Mouse (Mus musculus) pancreas, adult 10 weeks (tissue): Measurements from ENCODE around the gene Cox7a1. TPM values are rescaled to one million over a fixed set of nuclear protein-coding genes. Genes with fewer than 3 reads are reported as not detected.

Experiments
- polyA plus RNA-seq: library from polyadenylated mRNA; stranded (reverse); fragments of 350-450 nt; fragmentation: Illumina TruSeq; extraction: RNeasy Lipid Tissue Mini Kit (QIAGEN cat#74804); gene quantifications from one replicate; pipeline ENCODE4 v1.2.3, GENCODE M21; 2015; ENCODE audit warnings: low read depth, low replicate concordance; ENCODE audit not compliant: insufficient read depth

The Cox7a1 gene
- polyA plus RNA-seq: 5.2 TPM

DNA sequence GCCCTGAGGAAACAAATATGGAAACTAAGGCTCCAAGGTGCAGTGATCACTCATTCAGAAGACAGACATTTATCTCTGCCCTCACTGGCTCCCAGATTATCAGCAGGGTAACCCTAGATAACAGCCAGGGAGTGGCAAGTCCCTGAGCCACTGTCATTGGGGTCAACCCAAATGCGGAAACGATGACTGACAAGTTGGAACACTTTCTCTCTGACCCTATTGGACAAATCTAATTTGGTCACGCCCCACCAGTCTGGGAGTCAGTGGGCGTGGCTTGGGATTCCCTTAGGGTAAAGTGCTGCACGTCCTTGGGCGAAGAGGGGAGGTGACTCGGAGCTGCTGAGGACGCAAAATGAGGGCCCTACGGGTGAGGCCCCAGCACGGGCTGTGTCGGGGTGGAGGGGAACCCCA lies at the start of gene Cox7a1:
Cox7a1 (plus strand) TSS at position 266 of the 411 bp plus-strand sequence.

DNA sequence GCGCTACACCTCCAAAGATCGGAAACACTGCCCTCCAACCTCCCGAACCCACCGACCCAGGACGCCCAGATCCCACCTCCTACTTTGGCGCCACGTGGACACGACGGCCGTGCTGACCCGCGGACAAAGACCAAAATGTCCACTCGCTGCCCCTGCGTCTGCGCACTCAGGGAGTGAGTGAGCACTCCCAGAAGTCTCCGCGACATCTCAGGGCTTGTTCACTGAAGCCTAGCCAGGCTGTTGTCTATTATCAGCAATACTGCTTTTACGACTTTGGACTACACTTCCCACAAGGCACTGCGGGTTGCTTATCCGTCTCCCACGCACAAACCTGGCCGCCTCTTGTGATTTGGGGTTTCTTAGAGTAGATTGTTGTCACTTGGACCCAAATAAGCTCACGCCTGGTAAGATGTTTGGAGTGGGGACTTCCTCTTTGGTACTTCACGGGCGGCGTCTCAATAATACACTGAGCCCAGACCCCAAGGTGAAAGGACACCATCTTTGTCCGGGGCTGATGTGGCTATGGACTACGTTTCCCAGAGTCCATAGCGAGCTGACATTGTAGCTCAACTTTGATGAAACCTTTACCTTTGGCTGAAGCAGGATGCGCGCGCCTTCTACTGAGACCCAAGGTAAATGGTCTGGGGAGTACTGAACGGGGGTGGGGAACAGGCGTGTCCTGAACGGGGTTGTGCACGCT lies 14.2 kb upstream of the Cox7a1 start, which contains the start of gene Zfp146:
Zfp146 (minus strand) TSS at position 168 of the 700 bp plus-strand sequence.

DNA sequence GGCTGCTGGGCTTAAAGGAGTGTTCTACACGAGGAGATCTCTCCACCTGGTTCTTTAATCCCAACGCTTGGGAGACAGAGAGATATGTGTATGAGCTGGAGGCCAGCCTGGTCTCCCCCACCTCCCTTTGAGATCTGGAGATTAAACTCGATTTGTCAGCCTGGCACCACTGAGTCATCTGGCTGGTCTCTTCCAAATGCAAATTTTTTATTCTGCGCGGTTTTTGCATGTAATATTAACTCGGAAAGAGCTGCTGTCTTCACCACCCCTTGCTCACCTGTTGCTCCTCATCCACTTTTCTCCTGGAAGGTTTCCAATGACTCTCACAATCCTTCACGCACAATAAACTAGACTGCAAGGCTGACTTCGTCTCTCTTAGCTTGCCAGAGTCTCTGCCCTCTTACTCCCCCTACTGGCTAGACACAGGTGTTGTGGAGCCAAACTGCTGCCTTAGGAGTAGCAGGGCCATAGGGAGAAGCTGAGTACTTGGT lies 14.6 kb downstream of the Cox7a1 start, which contains the start of gene Capns1:
Capns1 (minus strand) TSS at position 331 of the 491 bp plus-strand sequence.

DNA sequence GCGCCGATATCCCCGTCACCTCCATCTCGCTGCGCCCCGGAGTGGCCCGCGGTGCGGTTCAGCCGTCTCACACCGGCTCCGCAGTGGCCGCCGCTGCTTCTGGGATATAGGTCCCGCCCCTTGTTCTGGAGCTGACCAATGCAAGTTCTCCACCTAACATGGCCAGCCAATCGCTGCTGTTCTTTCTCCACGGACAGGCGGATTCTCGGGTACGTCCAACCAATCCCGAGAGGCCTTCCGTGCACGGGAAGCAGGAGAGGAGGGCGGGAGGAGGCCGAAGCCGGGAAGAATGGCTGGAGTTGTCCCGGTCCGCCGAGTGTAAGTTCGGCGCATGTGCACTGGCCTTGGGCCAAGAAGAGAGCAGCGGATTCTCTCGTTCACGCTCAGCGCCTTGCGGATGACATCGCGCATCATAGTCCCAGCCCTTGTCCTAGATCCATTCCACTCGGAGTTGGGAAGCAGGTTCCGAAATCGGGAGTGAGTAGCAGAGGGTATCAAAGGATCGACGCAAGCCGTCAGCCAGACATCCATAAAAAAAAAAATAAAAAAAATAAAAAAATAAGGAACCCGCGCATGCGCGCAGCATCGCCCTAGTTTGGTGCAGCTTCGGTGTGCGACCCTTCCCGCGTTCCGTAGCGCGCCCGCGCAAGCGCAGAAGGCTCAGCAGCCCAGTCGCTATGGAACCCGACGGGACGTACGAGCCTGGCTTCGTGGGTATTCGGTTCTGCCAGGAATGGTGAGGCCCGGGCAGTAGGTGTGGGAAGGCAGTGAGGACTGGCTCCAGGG lies 47.9 kb downstream of the Cox7a1 start, which contains the start of the genes Polr2i and Tbcb:
Polr2i (plus strand) TSS at position 280 of the 786 bp plus-strand sequence.
Tbcb (minus strand) TSS at position 604 of the 786 bp plus-strand sequence.

DNA sequence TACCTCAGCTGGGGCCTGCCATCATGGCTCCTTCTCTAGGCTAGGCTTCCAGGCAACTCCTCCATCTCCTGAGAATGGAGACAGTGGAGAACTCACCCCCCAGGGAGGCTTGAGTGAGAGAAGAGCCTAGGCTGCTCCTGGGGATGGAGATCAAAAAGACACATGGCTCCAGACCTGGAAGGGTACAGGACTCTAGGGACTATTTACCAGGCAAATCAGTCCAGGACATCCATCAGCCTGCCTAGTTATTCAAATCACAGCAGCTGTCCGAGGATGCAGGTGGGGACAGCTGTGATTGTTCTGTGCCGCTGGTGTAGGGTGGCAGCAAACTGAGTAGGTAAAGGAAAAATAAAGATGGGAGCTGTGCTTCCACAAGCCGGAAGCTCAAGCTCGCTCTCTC lies 51.7 kb downstream of the Cox7a1 start, which contains the start of gene Ovol3:
Ovol3 (minus strand) TSS at position 101 of the 400 bp plus-strand sequence.

Other genes starting within 250 kb of the Cox7a1 start
- 2.8 TPM for gene Zfp74, start 230.1 kb upstream of the Cox7a1 start, polyA plus RNA-seq
- 2.1 TPM for gene Zfp568, start 200.2 kb upstream of the Cox7a1 start, polyA plus RNA-seq
- gene Zfp14, start 132.8 kb upstream of the Cox7a1 start, polyA plus RNA-seq: 2.0 TPM
- gene Zfp82, start 111.2 kb upstream of the Cox7a1 start, polyA plus RNA-seq: 0.46 TPM
- gene Gm26920, start 93.7 kb upstream of the Cox7a1 start, polyA plus RNA-seq: not detected
- 1.6 TPM for gene Zfp566, start 93.6 kb upstream of the Cox7a1 start, polyA plus RNA-seq
- 13.3 TPM for gene Zfp260, start 89.4 kb upstream of the Cox7a1 start, polyA plus RNA-seq
- gene Zfp382, start 62.2 kb upstream of the Cox7a1 start, polyA plus RNA-seq: 0.52 TPM
- 8.6 TPM for gene Zfp146, start 14.4 kb upstream of the Cox7a1 start, polyA plus RNA-seq
- gene Capns1, start 14.7 kb downstream of the Cox7a1 start, polyA plus RNA-seq: 105 TPM
- 17.6 TPM for gene Polr2i, start 47.8 kb downstream of the Cox7a1 start, polyA plus RNA-seq
- 22.9 TPM for gene Tbcb, start 48.1 kb downstream of the Cox7a1 start, polyA plus RNA-seq
- not detected for gene Ovol3, start 51.6 kb downstream of the Cox7a1 start, polyA plus RNA-seq
- not detected for gene Thap8, start 96.0 kb downstream of the Cox7a1 start, polyA plus RNA-seq
- gene Wdr62, start 96.3 kb downstream of the Cox7a1 start, polyA plus RNA-seq: 1.3 TPM
- 6.7 TPM for gene Clip3, start 107.6 kb downstream of the Cox7a1 start, polyA plus RNA-seq
- 10.9 TPM for gene Alkbh6, start 124.6 kb downstream of the Cox7a1 start, polyA plus RNA-seq
- gene Syne4, start 130.7 kb downstream of the Cox7a1 start, polyA plus RNA-seq: 122 TPM
- not detected for gene E130208F15Rik, start 137.6 kb downstream of the Cox7a1 start, polyA plus RNA-seq
- 3.9 TPM for gene Sdhaf1, start 139.8 kb downstream of the Cox7a1 start, polyA plus RNA-seq
- 2.2 TPM for gene Lrfn3, start 178.6 kb downstream of the Cox7a1 start, polyA plus RNA-seq
- 19.8 TPM for gene Tyrobp, start 229.6 kb downstream of the Cox7a1 start, polyA plus RNA-seq
- not detected for gene Hcst, start 235.7 kb downstream of the Cox7a1 start, polyA plus RNA-seq
- 0.81 TPM for gene Nfkbid, start 237.6 kb downstream of the Cox7a1 start, polyA plus RNA-seq